Mouse (Mus musculus) liver, embryonic 16.5 days (tissue): ENCODE results near the gene Ssh2. TPM values are rescaled to one million over a fixed set of nuclear protein-coding genes. Genes with fewer than 3 reads are reported as not detected.
A peak's percentile ranks its signal among the peaks of the same experiment; 100 is the strongest.

ENCODE experiments used
- ATAC-seq: fragments of 200-750 bp; cut with Nextera tagmentation; 2 replicates; pipeline ENCODE4 v1.8.0; 2017; ENCODE audit warnings: low read depth, mild to moderate bottlenecking, moderate number of reproducible peaks, moderate library complexity
- H3K27ac ChIP-seq: fragments of 300-500 bp; sonication (generic); 2 replicates; pipeline ENCODE4 v1.5.1; 2014; ENCODE audit warnings: mild to moderate bottlenecking, low read length
- H3K27me3 ChIP-seq: fragments of 300-500 bp; sonication (generic); 2 replicates; pipeline ENCODE4 v1.6.1; 2014; ENCODE audit warnings: low read depth, low read length, mixed read lengths; ENCODE audit not compliant: control insufficient read depth, insufficient read depth
- H3K36me3 ChIP-seq: fragments of 300-500 bp; sonication (generic); 2 replicates; pipeline ENCODE4 v1.6.1; 2014; ENCODE audit warnings: mild to moderate bottlenecking; ENCODE audit not compliant: control insufficient read depth, insufficient read depth
- H3K4me1 ChIP-seq: fragments of 300-500 bp; sonication (generic); 2 replicates; pipeline ENCODE4 v1.6.1; 2014; ENCODE audit warnings: low read depth, low read length, mixed read lengths; ENCODE audit not compliant: control insufficient read depth
- H3K4me2 ChIP-seq: fragments of 300-500 bp; sonication (generic); 2 replicates; pipeline ENCODE4 v1.6.1; 2014; ENCODE audit warnings: low read depth, low read length, mixed read lengths
- H3K4me3 ChIP-seq: fragments of 300-500 bp; sonication (generic); 2 replicates; pipeline ENCODE4 v1.5.1; 2014; ENCODE audit warnings: low read depth, mild to moderate bottlenecking, low read length
- H3K9ac ChIP-seq: fragments of 300-500 bp; sonication (generic); 2 replicates; pipeline ENCODE4 v1.6.1; 2014; ENCODE audit warnings: low read depth, low read length
- H3K9me3 ChIP-seq: fragments of 300-500 bp; sonication (generic); replicated peaks from 2 replicates; pipeline ENCODE4 v1.6.1; 2016; ENCODE audit warnings: low read length; ENCODE audit not compliant: control insufficient read depth
- WGBS: fragments of 180-500 bp; shearing (Covaris S2); extraction: QIAGEN DNeasy Blood & Tissue Kit; methylation state at CpG from one replicate; pipeline ENCODE4 v1.1.7; 2014; ENCODE audit not compliant: insufficient replicate concordance; 5-methylcytosine and 5-hydroxymethylcytosine counted together
- polyA plus RNA-seq: library from polyadenylated mRNA; unstranded; fragments of >200 nt; fragmentation: Nextera tagmentation; extraction: Ambion mirVana; gene quantifications from 2 replicates; pipeline ENCODE4 v1.2.1, GENCODE M21; 2015

The Ssh2 gene
- polyA plus RNA-seq, 1 experiment from 2014 or later = 4.7 TPM

DNA sequence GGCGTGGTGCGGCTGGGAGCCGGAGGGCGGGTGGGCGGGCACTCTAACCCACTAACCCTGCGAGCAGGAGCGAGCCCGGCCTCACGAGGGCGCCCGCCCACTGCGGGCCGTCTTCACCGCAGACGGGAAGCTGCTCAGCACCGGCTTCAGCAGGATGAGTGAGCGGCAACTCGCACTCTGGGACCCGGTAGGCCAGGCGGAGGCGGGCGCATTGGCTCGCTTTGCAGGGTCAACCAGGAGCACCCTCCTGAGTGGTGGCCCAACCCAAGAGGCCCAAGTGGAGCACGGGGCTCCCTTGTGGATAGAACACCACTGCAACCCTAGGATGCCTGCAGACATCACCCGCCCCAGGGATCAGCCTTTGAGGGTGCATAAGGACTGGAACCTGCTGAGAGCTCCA lies 251.1 kb downstream of the Ssh2 start:
- peaks cover 47% of the 10 kb centered on the region for H3K27me3 ChIP-seq
- no peaks in the 10 kb centered on the region for H3K36me3 ChIP-seq
- peak; percentile 61 for ATAC-seq
- H3K4me2 ChIP-seq = peak overlapping the region; percentile 35
- H3K27ac ChIP-seq = no peak overlapping the region
- H3K9me3 ChIP-seq = no peaks in the 10 kb centered on the region
- H3K4me1 ChIP-seq = peaks cover 12% of the 10 kb centered on the region
- WGBS = 3% methylated on average over 25 of the region's 25 CpGs
- H3K9ac ChIP-seq = no peak overlapping the region
- no peak overlapping the region for H3K4me3 ChIP-seq

- ATAC-seq = no peak
- Histone ChIP-seq H3K4me2 (peak overlapping the region; percentile 35), H3K27ac (no peak overlapping the region), H3K36me3 (no peaks in the 10 kb centered on the region), H3K4me3 (0 out of 2 replicates have a peak overlapping the region, but pooled peaks have one; percentile 5), H3K4me1 (peaks cover 7% of the 10 kb centered on the region; the same call in 1 of the 2 replicates), H3K27me3 (peaks cover 41% of the 10 kb centered on the region), H3K9ac (no peak overlapping the region), H3K9me3 (no peaks in the 10 kb centered on the region)
- 10% methylated on average over 20 of the region's 20 CpGs for WGBS
These were observed 251.7 kb downstream of the Ssh2 start for GRCm38 (mm10) chr11:77467784-77468183.

- no peak for ATAC-seq
- Histone ChIP-seq H3K4me3 (no peak overlapping the region), H3K36me3 (no peaks in the 10 kb centered on the region), H3K27me3 (peaks cover 34% of the 10 kb centered on the region), H3K27ac (no peak overlapping the region), H3K4me1 (peaks cover 7% of the 10 kb centered on the region; the same call in 1 of the 2 replicates), H3K4me2 (no peak overlapping the region), H3K9me3 (no peaks in the 10 kb centered on the region), H3K9ac (no peak overlapping the region)
- WGBS = 76% methylated on average over 9 of the region's 9 CpGs
These were observed 252.3 kb downstream of the Ssh2 start for GRCm38 (mm10) chr11:77468397-77468796.

DNA sequence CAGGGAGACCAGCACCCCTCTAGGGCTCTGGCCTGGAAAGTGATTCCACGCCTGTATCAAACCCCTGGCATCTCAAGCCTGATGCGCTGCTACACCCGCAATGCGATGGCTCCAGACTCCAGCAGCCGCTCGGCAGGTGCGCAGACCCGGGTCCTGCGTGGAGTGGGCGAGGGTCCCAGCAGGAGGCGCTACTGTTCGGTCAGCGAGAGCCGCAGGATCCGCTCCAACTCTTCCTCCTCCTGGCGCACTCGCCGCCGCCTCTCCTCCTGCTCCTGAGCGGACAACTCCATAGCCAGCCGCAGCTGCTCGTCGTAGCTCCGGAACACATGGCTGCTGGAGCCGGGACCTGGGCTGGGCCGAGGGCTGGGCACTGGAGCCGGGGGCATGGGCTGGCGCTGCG lies 255.3 kb downstream of the Ssh2 start:
- H3K36me3 ChIP-seq = no peaks in the 10 kb centered on the region
- WGBS = 85% methylated on average over 27 of the region's 29 CpGs

GRCm38 (mm10) chr11:77472775-77473174 lies 256.7 kb downstream of the Ssh2 start:
- Histone ChIP-seq H3K4me3 (no peak overlapping the region), H3K27me3 (peaks cover under 1% of the 10 kb centered on the region; the same call in 1 of the 2 replicates), H3K9me3 (no peaks in the 10 kb centered on the region), H3K36me3 (no peaks in the 10 kb centered on the region), H3K27ac (no peak overlapping the region), H3K4me1 (peaks cover under 1% of the 10 kb centered on the region; the same call in 1 of the 2 replicates), H3K4me2 (no peak overlapping the region), H3K9ac (no peak overlapping the region)
- ATAC-seq = no peak
- WGBS = 77% methylated on average over 16 of the region's 16 CpGs

More for the DNA sequence above, 255.3 kb downstream of the Ssh2 start:
- Histone ChIP-seq H3K4me1 (peaks cover 7% of the 10 kb centered on the region; the same call in 1 of the 2 replicates), H3K4me3 (no peak overlapping the region), H3K9me3 (no peaks in the 10 kb centered on the region), H3K27ac (no peak overlapping the region), H3K4me2 (no peak overlapping the region), H3K9ac (no peak overlapping the region), H3K27me3 (peaks cover 14% of the 10 kb centered on the region)
- ATAC-seq = no peak

DNA sequence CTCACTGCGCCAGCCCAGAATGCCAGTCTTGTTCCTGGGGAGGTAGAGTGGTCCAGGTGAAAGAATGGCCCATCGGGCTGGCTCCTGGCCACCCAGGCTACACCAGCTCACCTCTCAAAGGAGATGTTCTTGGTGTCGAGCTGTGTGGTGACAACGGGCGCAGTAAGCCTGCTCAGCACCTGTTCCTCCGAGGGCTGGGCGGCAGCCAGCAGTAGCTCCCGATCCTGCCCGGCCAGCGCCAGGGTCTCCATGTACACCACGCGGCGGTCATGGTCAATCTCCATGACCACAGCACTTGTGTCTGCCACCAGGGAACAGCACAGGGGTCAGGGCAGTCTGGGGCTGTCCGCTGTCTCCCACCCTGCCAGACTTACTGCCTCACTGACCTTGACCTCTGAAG lies 260.1 kb downstream of the Ssh2 start:
- 78% methylated on average over 14 of the region's 14 CpGs for WGBS
- Histone ChIP-seq H3K27ac (no peak overlapping the region), H3K9ac (no peak overlapping the region), H3K27me3 (no peaks in the 10 kb centered on the region), H3K4me3 (no peak overlapping the region), H3K9me3 (no peaks in the 10 kb centered on the region), H3K4me1 (no peaks in the 10 kb centered on the region), H3K4me2 (no peak overlapping the region), H3K36me3 (no peaks in the 10 kb centered on the region)
- ATAC-seq = no peak

GRCm38 (mm10) chr11:77476895-77477294 lies 260.8 kb downstream of the Ssh2 start:
- Histone ChIP-seq H3K9ac (no peak overlapping the region), H3K4me2 (no peak overlapping the region), H3K36me3 (no peaks in the 10 kb centered on the region), H3K4me3 (no peak overlapping the region), H3K9me3 (no peaks in the 10 kb centered on the region), H3K27me3 (no peaks in the 10 kb centered on the region), H3K27ac (no peak overlapping the region), H3K4me1 (no peaks in the 10 kb centered on the region)
- peak; percentile 39; the same call in 1 of the 2 replicates for ATAC-seq
- 64% methylated on average over 6 of the region's 6 CpGs for WGBS

DNA sequence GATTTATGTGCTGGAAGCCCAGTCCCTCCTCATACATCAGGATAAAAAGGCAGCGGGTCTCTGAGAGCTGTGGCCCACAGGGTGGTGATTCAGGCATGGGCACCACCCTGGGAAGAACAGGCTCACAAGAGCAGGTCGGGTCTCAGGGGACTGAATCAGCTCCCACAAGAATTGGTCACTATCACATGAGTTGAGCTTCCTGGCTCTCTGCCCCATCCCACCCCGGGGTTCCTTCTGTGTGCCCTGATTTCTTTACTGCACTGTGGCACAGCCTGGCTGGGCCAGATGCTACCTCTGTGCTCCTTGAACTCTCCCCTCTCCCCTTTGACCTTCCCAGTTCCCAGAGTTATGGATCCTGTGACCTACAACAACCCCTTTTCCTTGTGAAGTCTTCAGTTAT lies 267.0 kb downstream of the Ssh2 start:
- Histone ChIP-seq H3K36me3 (no peaks in the 10 kb centered on the region), H3K4me2 (no peak overlapping the region), H3K9ac (no peak overlapping the region), H3K27me3 (no peaks in the 10 kb centered on the region; the same call in 1 of the 2 replicates), H3K4me3 (no peak overlapping the region), H3K9me3 (no peaks in the 10 kb centered on the region), H3K4me1 (no peaks in the 10 kb centered on the region), H3K27ac (no peak overlapping the region)
- WGBS = 49% methylated on average over 3 of the region's 3 CpGs
- no peak for ATAC-seq

- WGBS = 38% methylated on average over 11 of the region's 11 CpGs
- Histone ChIP-seq H3K36me3 (no peaks in the 10 kb centered on the region), H3K9ac (no peak overlapping the region), H3K27me3 (peaks cover 6% of the 10 kb centered on the region), H3K4me2 (no peak overlapping the region), H3K4me3 (no peak overlapping the region), H3K4me1 (no peaks in the 10 kb centered on the region), H3K9me3 (no peaks in the 10 kb centered on the region), H3K27ac (no peak overlapping the region)
- ATAC-seq = no peak
These were observed 267.6 kb downstream of the Ssh2 start for GRCm38 (mm10) chr11:77483510-77484255.
